Mouse (Mus musculus) liver, adult 2 months (tissue): Measurements from ENCODE around the gene 2410004P03Rik.

Source experiments
- CTCF ChIP-seq: fragments of 200-500 bp; IDR thresholded peaks from 2 replicates; pipeline ENCODE4 v1.5.1; 2011; ENCODE audit warnings: low read depth, low read length, control low read depth
- POLR2A ChIP-seq: fragments of 200-500 bp; IDR thresholded peaks from 2 replicates; pipeline ENCODE4 v1.6.1; 2011; ENCODE audit warnings: low read length, control low read depth; ENCODE audit not compliant: insufficient read depth; ENCODE audit errors: extremely low read depth

DNA sequence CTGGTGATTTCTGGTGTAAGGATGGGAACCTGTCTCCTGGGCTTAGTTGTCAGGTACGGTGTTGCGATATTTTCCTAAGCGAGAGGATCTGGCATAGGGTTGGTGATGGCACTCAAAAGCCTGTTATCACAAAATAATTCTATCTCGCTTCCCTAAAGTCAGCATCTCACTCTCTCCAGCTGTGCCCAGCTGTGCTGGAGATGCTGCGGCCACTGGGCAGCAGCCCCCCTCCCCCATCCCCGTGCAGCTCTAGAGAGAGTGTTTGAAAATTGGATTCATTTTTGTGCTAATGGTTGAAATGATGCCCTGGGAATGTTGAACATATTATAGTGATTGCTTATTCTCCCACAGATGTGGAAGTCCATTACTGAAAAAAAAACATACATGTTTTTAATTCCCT, 26.7 kb upstream of the 2410004P03Rik start:
- TF ChIP-seq CTCF = no peak
- TF ChIP-seq POLR2A = no peak
